Mouse (Mus musculus) CD4-positive naive resting alpha-beta T cell, adult 57 days (primary cell): ENCODE results near the gene Dmkn. TPM values are rescaled to one million over a fixed set of nuclear protein-coding genes. Genes with fewer than 3 reads are reported as not detected.

ENCODE experiments used
- total RNA-seq: library from RNA; stranded (reverse); gene quantifications from one replicate; pipeline ENCODE4 v1.2.4, GENCODE M21; 2023

Dmkn gene
- total RNA-seq, result not detected

DNA sequence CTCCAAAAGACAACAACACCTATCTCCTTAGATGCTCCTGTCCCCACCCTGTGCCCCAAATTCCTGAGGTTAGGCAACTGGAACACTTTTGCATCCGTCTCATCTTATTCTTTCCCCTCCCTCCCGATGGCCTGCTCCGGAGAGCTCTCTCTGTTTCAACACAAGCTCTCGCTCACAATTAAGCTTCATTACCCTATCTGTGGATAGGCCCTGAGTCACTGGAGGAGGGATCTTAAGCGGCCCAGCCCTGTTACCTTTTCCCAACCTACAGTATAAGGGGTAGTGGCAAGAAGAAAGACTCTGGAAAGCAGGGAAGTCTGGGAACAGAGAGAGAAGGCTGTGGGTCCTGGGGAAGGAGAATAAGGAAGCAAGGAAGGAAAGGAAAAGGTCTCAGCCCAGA lies at the start of gene Dmkn:
Gene Dmkn, plus strand, starts transcription at position 301 of the 400 bp plus-strand sequence.

DNA sequence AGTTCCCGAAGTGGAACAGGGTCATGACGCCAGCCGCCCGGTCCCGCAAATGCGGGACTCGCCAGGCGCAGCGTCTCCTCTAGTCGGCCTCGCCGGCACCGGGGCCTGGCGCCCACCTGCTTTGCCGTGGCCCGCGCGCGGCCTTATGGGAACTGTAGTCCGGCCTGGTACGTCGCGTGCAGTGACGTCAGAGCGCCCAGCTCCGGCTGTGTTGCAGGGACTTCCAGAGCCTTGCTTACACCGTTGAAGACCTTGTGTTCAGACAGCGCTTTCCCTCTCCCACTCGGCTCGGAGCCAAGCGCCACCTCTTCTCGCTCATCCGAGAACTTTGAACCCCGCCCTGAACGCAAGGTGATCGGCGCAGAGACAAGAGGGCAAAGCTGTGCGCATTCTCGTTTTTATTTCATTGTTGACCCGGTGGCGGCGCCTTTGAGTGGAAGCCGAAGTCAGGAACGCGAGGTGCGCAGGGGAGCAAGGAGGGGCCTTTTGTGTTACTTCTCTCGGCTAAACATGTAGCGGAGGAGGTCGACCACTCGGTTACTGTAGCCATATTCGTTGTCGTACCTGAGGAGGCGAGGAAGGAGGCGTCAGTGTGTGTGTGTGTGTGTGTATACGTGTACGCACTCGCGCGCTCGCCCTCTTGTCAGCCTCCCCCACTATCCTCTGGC lies 34.0 kb upstream of the Dmkn start, which contains the start of gene Tmem147:
Gene Tmem147, minus strand, starts transcription at position 145 of the 668 bp plus-strand sequence.

DNA sequence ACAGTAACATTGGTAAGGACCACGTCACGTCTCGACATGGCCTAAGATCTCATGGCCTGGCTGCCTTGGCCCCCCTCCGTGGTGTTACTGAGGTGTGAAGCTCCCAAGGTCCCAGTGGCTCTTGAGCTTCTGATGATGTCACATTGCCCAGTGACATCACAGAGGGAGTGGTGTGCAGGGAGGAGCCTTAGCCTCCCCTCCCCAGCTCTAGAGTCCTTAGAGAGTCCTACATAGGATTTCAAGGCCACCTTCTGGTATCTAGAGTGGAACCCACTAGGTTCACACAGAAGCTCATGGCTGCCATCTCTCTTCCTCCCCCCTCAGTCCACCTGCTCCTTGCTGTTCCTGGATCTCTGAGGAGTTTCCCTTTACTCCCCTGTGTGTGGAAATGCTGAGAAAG lies 19.9 kb upstream of the Dmkn start, which contains the start of gene Gapdhs:
Gene Gapdhs, minus strand, starts transcription at position 65 of the 400 bp plus-strand sequence.

GRCm38 (mm10) chr7:30751086-30751669 lies 12.4 kb upstream of the Dmkn start, which contains the start of gene Sbsn:
Sbsn (plus strand) TSS chr7:30751471.

DNA sequence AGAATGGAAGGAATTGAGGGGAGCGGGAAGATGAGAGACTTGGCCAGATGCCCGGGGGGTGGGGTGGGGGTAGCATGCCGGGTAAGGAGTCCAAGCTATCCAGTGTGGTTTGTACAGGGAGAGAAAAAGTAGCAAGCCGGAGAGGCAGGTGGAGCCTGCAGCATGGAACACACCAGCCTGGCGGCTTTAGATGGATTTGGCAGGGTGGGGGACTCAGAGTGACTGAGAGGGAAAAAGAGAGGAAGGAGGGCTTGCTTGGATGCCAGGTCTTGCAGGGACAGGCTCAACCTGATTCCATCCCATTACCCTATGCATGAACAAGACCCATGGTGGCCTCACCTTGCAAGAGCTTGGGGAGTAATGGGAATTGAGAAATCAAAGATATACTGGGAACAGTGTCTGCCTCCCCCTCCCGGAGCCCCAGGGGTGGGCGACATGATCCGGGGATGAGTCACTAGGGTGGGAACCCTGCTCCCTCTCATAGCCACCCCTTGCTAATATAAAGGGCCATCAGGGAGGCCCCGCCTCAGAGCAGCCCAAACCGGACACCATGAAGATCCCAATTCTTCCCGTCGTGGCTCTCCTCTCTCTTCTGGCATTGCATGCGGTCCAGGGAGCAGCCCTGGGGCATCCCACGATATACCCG lies 23.9 kb downstream of the Dmkn start, which contains the start of gene Krtdap:
Gene Krtdap, plus strand, starts transcription at position 520 of the 646 bp plus-strand sequence.

GRCm38 (mm10) chr7:30823675-30824074 lies 60.1 kb downstream of the Dmkn start, which contains the start of gene Ffar2:
Ffar2 (minus strand) TSS chr7:30823775.

Other genes starting within 250 kb of the Dmkn start
- gene Arhgap33, start 228.7 kb upstream of the Dmkn start, total RNA-seq, result 4.6 TPM
- gene Hspb6, start 211.6 kb upstream of the Dmkn start, total RNA-seq, result 3.4 TPM
- 13.1 TPM for gene Proser3, start 211.5 kb upstream of the Dmkn start, total RNA-seq
- 46.5 TPM for gene Lin37, start 203.9 kb upstream of the Dmkn start, total RNA-seq
- gene U2af1l4, start 200.5 kb upstream of the Dmkn start, total RNA-seq, result 83.1 TPM
- 23.5 TPM for gene Gm49396, start 200.4 kb upstream of the Dmkn start, total RNA-seq
- gene Psenen, start 200.1 kb upstream of the Dmkn start, total RNA-seq, result 116 TPM
- 54.7 TPM for gene Igflr1, start 198.3 kb upstream of the Dmkn start, total RNA-seq
- gene Kmt2b, start 175.0 kb upstream of the Dmkn start, total RNA-seq, result 115 TPM
- gene Zbtb32, start 164.8 kb upstream of the Dmkn start, total RNA-seq, result 0.59 TPM
- 0.68 TPM for gene Upk1a, start 150.9 kb upstream of the Dmkn start, total RNA-seq
- 196 TPM for gene Cox6b1, start 137.6 kb upstream of the Dmkn start, total RNA-seq
- gene Etv2, start 127.9 kb upstream of the Dmkn start, total RNA-seq, result not detected
- 105 TPM for gene Rbm42, start 113.4 kb upstream of the Dmkn start, total RNA-seq
- gene Haus5, start 98.8 kb upstream of the Dmkn start, total RNA-seq, result 22.8 TPM
- gene Pmis2, start 92.2 kb upstream of the Dmkn start, total RNA-seq, result not detected
- not detected for gene 2200002J24Rik, start 64.8 kb upstream of the Dmkn start, total RNA-seq
- not detected for gene Atp4a, start 51.5 kb upstream of the Dmkn start, total RNA-seq
- gene Tmem147, start 34.2 kb upstream of the Dmkn start, total RNA-seq, result 41.1 TPM
- not detected for gene Gapdhs, start 20.1 kb upstream of the Dmkn start, total RNA-seq
- 4.5 TPM for gene Sbsn, start 12.3 kb upstream of the Dmkn start, total RNA-seq
- gene Krtdap, start 24.1 kb downstream of the Dmkn start, total RNA-seq, result not detected
- gene Ffar2, start 60.0 kb downstream of the Dmkn start, total RNA-seq, result 0.86 TPM
- gene Ffar3, start 92.4 kb downstream of the Dmkn start, total RNA-seq, result not detected
- gene Ffar1, start 97.8 kb downstream of the Dmkn start, total RNA-seq, result 0.30 TPM
- 33.5 TPM for gene Cd22, start 116.6 kb downstream of the Dmkn start, total RNA-seq
- gene Mag, start 151.1 kb downstream of the Dmkn start, total RNA-seq, result not detected
- gene Hamp2, start 160.9 kb downstream of the Dmkn start, total RNA-seq, result not detected
- not detected for gene Hamp, start 180.3 kb downstream of the Dmkn start, total RNA-seq
- 168 TPM for gene Usf2, start 193.0 kb downstream of the Dmkn start, total RNA-seq
- 2.9 TPM for gene Lsr, start 209.7 kb downstream of the Dmkn start, total RNA-seq
- not detected for gene Fam187b, start 210.0 kb downstream of the Dmkn start, total RNA-seq